Mouse (Mus musculus) stomach, postnatal 0 days (tissue): Measurements from ENCODE around the gene Dnajc25.

Experiments
- CTCF ChIP-seq: IDR thresholded peaks from 2 replicates; pipeline ENCODE4 v1.5.1; 2016; ENCODE audit warnings: antibody characterized with exemption, low read depth, mild to moderate bottlenecking, moderate library complexity
- EP300 ChIP-seq: optimal IDR thresholded peaks from 2 replicates; pipeline ENCODE3; 2016; ENCODE audit warnings: antibody characterized with exemption

GRCm38 (mm10) chr4:59037525-59037924 is 42.7 kb downstream of the Dnajc25 start:
- TF ChIP-seq EP300: no peak
- TF ChIP-seq CTCF: no peak
